Mouse (Mus musculus): Measurements from ENCODE around the gene Xylt2.
"Not testable (repeated sequence)": the region's sequence is repeated elsewhere in the genome, so short reads cannot be mapped to it uniquely, and the experiment has no call there.

Gene Xylt2

GRCm38 (mm10) chr11:94676754-94677606 lies at the start of gene Xylt2:
Gene Xylt2 (minus strand): TSS chr11:94677515.
- DNase-seq = peak; percentile 93 to 96

- DNase-seq = no peak
Observed at GRCm38 (mm10) chr11:94719216-94719615, 41.9 kb upstream of the Xylt2 start.

GRCm38 (mm10) chr11:94718113-94718909 lies 41.0 kb upstream of the Xylt2 start:
- DNase-seq = no peak

- DNase-seq = peak; percentile 20 to 33
Observed at GRCm38 (mm10) chr11:94717239-94717638, 39.9 kb upstream of the Xylt2 start.

- peak; percentile 70 to 78 for DNase-seq
Observed at GRCm38 (mm10) chr11:94716754-94717153, 39.4 kb upstream of the Xylt2 start.

GRCm38 (mm10) chr11:94715622-94716021 lies 38.3 kb upstream of the Xylt2 start:
- no peak for DNase-seq

- DNase-seq = peak; percentile 62 to 71
Observed at GRCm38 (mm10) chr11:94713246-94713860, 36.0 kb upstream of the Xylt2 start.

GRCm38 (mm10) chr11:94704472-94704871 lies 27.2 kb upstream of the Xylt2 start, which contains the start of gene Gm11541:
Gene Gm11541 (minus strand): TSS chr11:94704499.
- peak; percentile 68 to 80 for DNase-seq

GRCm38 (mm10) chr11:94704020-94704419 lies 26.7 kb upstream of the Xylt2 start:
- DNase-seq = peak; percentile 18 to 43

- DNase-seq = no peak
Observed at GRCm38 (mm10) chr11:94702216-94702610, 24.9 kb upstream of the Xylt2 start.

- peak; percentile 58 to 70 for DNase-seq
Observed at GRCm38 (mm10) chr11:94701401-94702215, 24.3 kb upstream of the Xylt2 start.

- DNase-seq = no peak
Observed at GRCm38 (mm10) chr11:94699399-94699798, 22.1 kb upstream of the Xylt2 start.

- DNase-seq = no peak
Observed at GRCm38 (mm10) chr11:94697703-94698464, 20.6 kb upstream of the Xylt2 start.

- DNase-seq = no peak
Observed at GRCm38 (mm10) chr11:94697140-94697539, 19.8 kb upstream of the Xylt2 start.

GRCm38 (mm10) chr11:94695508-94695907 lies 18.2 kb upstream of the Xylt2 start:
- DNase-seq = no peak

- not testable (repeated sequence) for DNase-seq
Observed at GRCm38 (mm10) chr11:94692502-94692901, 15.2 kb upstream of the Xylt2 start.

- no peak for DNase-seq
Observed at GRCm38 (mm10) chr11:94687178-94687577, 9.9 kb upstream of the Xylt2 start.

- DNase-seq = no peak
Observed at GRCm38 (mm10) chr11:94682427-94682826, 5.1 kb upstream of the Xylt2 start.

- DNase-seq = no peak
Observed at GRCm38 (mm10) chr11:94681640-94682039, 4.3 kb upstream of the Xylt2 start.

GRCm38 (mm10) chr11:94680639-94681038 lies 3.3 kb upstream of the Xylt2 start:
- DNase-seq = no peak

- DNase-seq = no peak
Observed at GRCm38 (mm10) chr11:94677607-94678145, 361 bp upstream of the Xylt2 start.

All from kidney, postnatal 4 days (tissue).